Mouse (Mus musculus) midbrain, postnatal 0 days (tissue): ENCODE results near the gene Arhgap27. TPM values are rescaled to one million over a fixed set of nuclear protein-coding genes. Genes with fewer than 3 reads are reported as not detected.

Experiments used
- ATAC-seq: fragments of 200-750 bp; cut with Nextera tagmentation; 2 replicates; pipeline ENCODE4 v1.8.0; 2017; ENCODE audit warnings: moderate number of reproducible peaks, mild to moderate bottlenecking, moderate TSS enrichment, moderate library complexity; ENCODE audit not compliant: low FRiP score
- DNase-seq: peaks from one replicate; pipeline ENCODE4 v3.0.0-alpha.2; 2015; ENCODE audit warnings: low spot score
- H3K27ac ChIP-seq: fragments of 300-500 bp; sonication (generic); 2 replicates; pipeline ENCODE4 v1.5.1; 2014; ENCODE audit warnings: low read depth, mild to moderate bottlenecking, low read length, mixed read lengths
- H3K27me3 ChIP-seq: fragments of 300-500 bp; sonication (generic); 2 replicates; pipeline ENCODE4 v1.6.1; 2014; ENCODE audit warnings: low read length, control low read depth, mixed read lengths; ENCODE audit not compliant: insufficient read depth
- H3K36me3 ChIP-seq: fragments of 300-500 bp; sonication (generic); 2 replicates; pipeline ENCODE4 v1.6.1; 2014; ENCODE audit warnings: low read length, control low read depth, mixed read lengths; ENCODE audit not compliant: insufficient read depth
- H3K4me1 ChIP-seq: fragments of 300-500 bp; sonication (generic); 2 replicates; pipeline ENCODE4 v1.6.1; 2014; ENCODE audit warnings: mild to moderate bottlenecking, control low read depth, antibody characterized with exemption, low read length, mixed read lengths; ENCODE audit not compliant: insufficient read depth
- H3K4me2 ChIP-seq: fragments of 300-500 bp; sonication (generic); 2 replicates; pipeline ENCODE4 v1.6.1; 2014; ENCODE audit warnings: low read depth, mild to moderate bottlenecking, low read length, mixed read lengths; ENCODE audit not compliant: poor library complexity, severe bottlenecking
- H3K4me3 ChIP-seq: fragments of 300-500 bp; sonication (generic); 2 replicates; pipeline ENCODE4 v1.5.1; 2014; ENCODE audit warnings: low read depth, mild to moderate bottlenecking, low read length, moderate library complexity
- H3K9ac ChIP-seq: fragments of 300-500 bp; sonication (generic); replicated peaks from 2 replicates; pipeline ENCODE4 v1.6.1; 2014; ENCODE audit warnings: mild to moderate bottlenecking, low read length, moderate library complexity, mixed read lengths; ENCODE audit not compliant: poor library complexity, severe bottlenecking
- H3K9me3 ChIP-seq: fragments of 300-500 bp; sonication (generic); 2 replicates; pipeline ENCODE4 v1.6.1; 2016; ENCODE audit warnings: low read length, control low read depth
- CTCF ChIP-seq: IDR thresholded peaks from 2 replicates; pipeline ENCODE4 v1.5.1; 2016; ENCODE audit warnings: antibody characterized with exemption, mild to moderate bottlenecking
- WGBS: fragments of 180-500 bp; shearing (Covaris S2); extraction: QIAGEN DNeasy Blood & Tissue Kit; methylation state at CpG from one replicate; pipeline ENCODE4 v1.1.7; 2014; 5-methylcytosine and 5-hydroxymethylcytosine counted together
- polyA plus RNA-seq: library from polyadenylated mRNA; unstranded; fragments of >200 nt; fragmentation: Nextera tagmentation; extraction: Ambion mirVana; gene quantifications from 2 replicates; pipeline ENCODE4 v1.2.1, GENCODE M21; 2015
- total RNA-seq: library from RNA; depleted of rRNA; stranded (reverse); fragments of >200 nt; gene quantifications from 2 replicates; pipeline ENCODE4 v1.2.3, GENCODE M21; 2014

Gene Arhgap27
- total and polyA plus RNA-seq, 2 experiments from 2014 or later = 4.9 to 7.9 TPM

- Histone ChIP-seq H3K4me3 (peak overlapping the region; percentile 29), H3K36me3 (no peaks in the 10 kb centered on the region), H3K9ac (peak overlapping the region; percentile 44), H3K4me1 (0 out of 2 replicates have a peak, but pooled peaks cover 6% of the 10 kb centered on the region), H3K9me3 (no peaks in the 10 kb centered on the region), H3K27me3 (no peaks in the 10 kb centered on the region), H3K4me2 (peak overlapping the region; percentile 50), H3K27ac (peak overlapping the region; percentile 57; the same call in 1 of the 2 replicates)
- 14% methylated on average over 40 of the region's 40 CpGs for WGBS
- TF ChIP-seq CTCF = peak; percentile 70
- ATAC-seq (no peak), DNase-seq (peak; percentile 73)
These were observed 29.6 kb downstream of the Arhgap27 start for GRCm38 (mm10) chr11:103333719-103334398.

GRCm38 (mm10) chr11:103332890-103333651 is 30.4 kb downstream of the Arhgap27 start:
- 25% methylated on average over 34 of the region's 34 CpGs for WGBS
- Histone ChIP-seq H3K9ac (peak overlapping the region; percentile 44), H3K9me3 (no peaks in the 10 kb centered on the region), H3K27me3 (no peaks in the 10 kb centered on the region), H3K4me3 (peak overlapping the region; percentile 29), H3K4me1 (0 out of 2 replicates have a peak, but pooled peaks cover 6% of the 10 kb centered on the region), H3K36me3 (no peaks in the 10 kb centered on the region), H3K4me2 (peak overlapping the region; percentile 50), H3K27ac (peak overlapping the region; percentile 57)
- ATAC-seq (peak; percentile 28; the same call in 1 of the 2 replicates), DNase-seq (peak; percentile 30)
- no peak for TF ChIP-seq CTCF

GRCm38 (mm10) chr11:103332186-103332889 is 31.2 kb downstream of the Arhgap27 start:
- peak overlapping the region; percentile 47; the same call in 1 of the 2 replicates for H3K27ac ChIP-seq
- H3K27me3 ChIP-seq = no peaks in the 10 kb centered on the region
- peak; percentile 94 for DNase-seq
- peak; percentile 96 for TF ChIP-seq CTCF
- H3K4me2 ChIP-seq = peak overlapping the region; percentile 50
- peak; percentile 63; the same call in 1 of the 2 replicates for ATAC-seq
- H3K36me3 ChIP-seq = no peaks in the 10 kb centered on the region
- H3K9me3 ChIP-seq = no peaks in the 10 kb centered on the region
- H3K4me3 ChIP-seq = peak overlapping the region; percentile 29
- H3K9ac ChIP-seq = peak overlapping the region; percentile 44; the same call in 1 of the 2 replicates
- 0 out of 2 replicates have a peak, but pooled peaks cover 6% of the 10 kb centered on the region for H3K4me1 ChIP-seq
- 24% methylated on average over 18 of the region's 18 CpGs for WGBS

GRCm38 (mm10) chr11:103331502-103332185 is 31.8 kb downstream of the Arhgap27 start:
- Histone ChIP-seq H3K9me3 (no peaks in the 10 kb centered on the region), H3K9ac (no peak overlapping the region), H3K4me1 (0 out of 2 replicates have a peak, but pooled peaks cover 6% of the 10 kb centered on the region), H3K4me2 (no peak overlapping the region), H3K36me3 (no peaks in the 10 kb centered on the region), H3K27me3 (no peaks in the 10 kb centered on the region), H3K27ac (no peak overlapping the region), H3K4me3 (no peak overlapping the region)
- TF ChIP-seq CTCF = no peak
- WGBS = 91% methylated on average over 10 of the region's 10 CpGs
- DNase-seq (no peak), ATAC-seq (no peak)

GRCm38 (mm10) chr11:103330651-103331319 is 32.7 kb downstream of the Arhgap27 start:
- WGBS = 67% methylated on average over 7 of the region's 7 CpGs
- no peak for DNase-seq
- Histone ChIP-seq H3K4me1 (0 out of 2 replicates have a peak, but pooled peaks cover 6% of the 10 kb centered on the region), H3K36me3 (no peaks in the 10 kb centered on the region), H3K9me3 (no peaks in the 10 kb centered on the region), H3K9ac (no peak overlapping the region), H3K27ac (no peak overlapping the region), H3K4me3 (no peak overlapping the region), H3K27me3 (no peaks in the 10 kb centered on the region), H3K4me2 (no peak overlapping the region)
- peak; percentile 57 for TF ChIP-seq CTCF
- no peak for ATAC-seq
